Mouse (Mus musculus): ENCODE results near the gene Gm136.

Gm136 gene

DNA sequence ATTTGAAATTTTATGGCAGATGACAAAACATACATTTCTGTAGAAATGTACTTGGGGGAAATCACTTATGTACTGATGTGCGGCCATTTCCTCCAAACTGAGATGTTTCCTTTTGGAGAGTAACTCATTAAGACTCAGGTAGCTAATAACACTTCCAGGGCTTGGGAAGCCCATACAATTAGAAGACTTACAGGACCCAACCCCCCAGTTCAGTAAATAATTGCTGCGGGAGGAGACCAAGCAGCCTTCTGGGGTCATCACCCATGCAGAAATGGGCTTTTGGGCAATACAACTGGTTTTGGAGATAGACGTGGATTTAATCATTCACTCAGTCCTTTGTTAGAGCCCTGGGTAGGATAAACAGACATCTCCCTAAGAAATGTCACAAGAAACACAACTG lies 48.8 kb downstream of the Gm136 start:
- no peak for DNase-seq

DNA sequence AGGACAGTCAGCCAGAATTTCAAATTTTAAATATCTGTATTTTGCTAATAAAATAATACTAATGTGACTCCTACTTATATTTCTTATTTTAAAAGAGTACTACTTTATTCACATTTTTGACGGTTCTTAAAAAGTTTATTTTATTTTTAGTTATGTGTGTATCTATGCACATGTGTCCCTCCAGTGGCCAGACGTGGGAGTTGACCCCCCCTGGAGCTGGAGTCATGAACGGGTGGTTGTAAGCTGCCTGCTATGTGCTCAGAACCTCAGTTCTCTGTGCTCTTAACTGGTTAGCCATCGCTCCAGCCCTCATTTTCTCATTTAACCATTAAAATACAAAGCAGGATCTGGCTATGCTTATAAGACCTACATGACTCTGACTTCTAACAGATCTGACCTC lies 53.0 kb downstream of the Gm136 start:
- DNase-seq = no peak

DNA sequence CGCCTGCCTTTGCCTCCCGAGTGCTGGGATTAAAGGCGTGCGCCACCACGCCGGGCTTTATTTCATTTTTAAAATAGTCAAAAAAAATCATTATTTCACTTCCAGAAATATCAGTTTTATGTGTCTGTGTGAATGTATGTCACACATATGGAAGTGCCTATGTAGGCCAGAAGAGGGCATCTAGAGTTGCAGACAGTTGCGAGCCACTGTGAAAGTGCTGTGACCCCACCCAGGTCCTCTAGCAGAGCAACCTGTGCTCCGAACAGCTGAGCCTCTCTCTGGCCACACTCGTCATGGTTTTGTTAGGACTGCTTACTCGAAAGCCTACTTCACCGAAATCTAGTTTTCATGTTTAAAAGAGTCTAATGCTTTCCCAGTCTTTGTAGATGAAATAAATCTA lies 53.8 kb downstream of the Gm136 start:
- no peak for DNase-seq

DNA sequence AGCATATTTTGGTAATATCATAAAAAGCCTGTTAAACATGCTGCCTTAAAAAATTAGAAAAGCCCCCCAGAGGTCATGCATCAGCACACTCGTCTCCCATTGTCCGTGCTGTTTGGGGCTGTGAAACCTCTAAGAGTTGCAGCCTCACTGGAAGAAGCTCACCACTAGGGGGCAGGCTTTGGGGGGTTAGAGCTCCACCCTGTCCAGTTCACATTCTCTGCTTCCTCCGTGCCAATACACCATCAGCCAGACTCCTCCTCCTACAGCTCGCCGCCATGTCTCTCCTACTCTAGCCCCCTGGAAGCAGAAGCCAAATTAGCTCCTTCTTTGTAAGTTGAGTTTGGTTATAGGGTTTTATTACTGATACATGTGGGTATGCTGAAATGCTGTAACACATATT lies 54.5 kb downstream of the Gm136 start:
- peak; percentile 22 for DNase-seq
